Mouse (Mus musculus) thymus, adult 2 months (tissue): Measurements from ENCODE around the gene 1700123O20Rik.

Experiments used
- CTCF ChIP-seq: fragments of 200-500 bp; IDR thresholded peaks from 2 replicates; pipeline ENCODE4 v1.5.1; 2012; ENCODE audit warnings: mild to moderate bottlenecking, control low read depth, low read length, moderate library complexity, borderline replicate concordance; ENCODE audit not compliant: control insufficient read depth, poor library complexity, insufficient read depth; ENCODE audit errors: extremely low read depth
- POLR2A ChIP-seq: fragments of 200-500 bp; IDR thresholded peaks from 2 replicates; pipeline ENCODE4 v1.6.1; 2012; ENCODE audit warnings: mild to moderate bottlenecking, low read length, control low read depth, moderate library complexity; ENCODE audit not compliant: control insufficient read depth, poor library complexity, insufficient read depth; ENCODE audit errors: extremely low read depth

GRCm38 (mm10) chr14:54664477-54665222, 21.4 kb upstream of the 1700123O20Rik start:
- TF ChIP-seq CTCF (no peak), POLR2A (no peak)
